Mouse (Mus musculus) A20 (cell line): ENCODE data around the gene Runx3.
"Not testable (repeated sequence)": the region's sequence is repeated elsewhere in the genome, so short reads cannot be mapped to it uniquely, and the experiment has no call there.

Experiments
- DNase-seq: peaks from one replicate; pipeline ENCODE4 v3.0.0-alpha.2; 2011; ENCODE audit warnings: low read depth, low spot score

Gene Runx3

DNA sequence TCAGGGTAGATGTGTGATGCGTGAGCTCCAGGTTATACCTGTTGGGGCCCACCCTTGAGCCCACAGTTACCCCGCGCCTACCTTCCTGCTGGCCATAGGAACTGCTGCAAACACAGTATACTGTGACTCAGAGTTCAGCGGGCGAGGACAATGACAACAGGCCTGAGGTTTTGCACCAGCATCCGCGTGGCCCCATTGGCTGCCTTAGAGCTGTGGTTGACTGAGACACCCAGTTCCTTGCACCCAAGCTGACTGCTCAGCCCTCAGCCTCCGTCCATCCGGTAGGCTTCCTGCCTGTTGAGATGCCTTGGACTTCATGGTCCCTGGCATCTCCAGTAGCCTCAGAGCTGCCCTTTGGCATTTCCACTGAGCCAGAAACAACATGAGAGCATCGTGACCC, 48.6 kb downstream of the Runx3 start:
- DNase-seq: no peak

DNA sequence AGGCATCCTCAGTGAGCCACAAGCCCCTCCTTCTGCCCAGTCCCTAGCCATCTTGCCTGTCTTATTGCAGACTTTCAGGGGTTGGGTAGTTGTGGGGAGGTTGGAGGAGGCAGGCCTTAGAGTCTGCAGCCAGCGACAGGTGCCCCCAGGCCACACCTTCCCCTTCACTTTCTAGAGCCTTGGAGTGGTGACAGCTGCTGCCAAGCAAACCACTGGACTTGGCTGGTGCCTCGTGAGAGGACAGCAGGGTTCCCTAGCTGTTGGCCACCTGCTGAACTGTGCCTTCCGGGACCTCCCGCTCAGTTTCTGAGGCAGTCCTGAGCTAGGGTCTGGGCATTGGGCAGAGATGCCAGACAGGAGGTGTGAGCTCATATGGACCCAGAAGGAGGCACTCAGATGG, 49.0 kb downstream of the Runx3 start:
- DNase-seq: no peak

DNA sequence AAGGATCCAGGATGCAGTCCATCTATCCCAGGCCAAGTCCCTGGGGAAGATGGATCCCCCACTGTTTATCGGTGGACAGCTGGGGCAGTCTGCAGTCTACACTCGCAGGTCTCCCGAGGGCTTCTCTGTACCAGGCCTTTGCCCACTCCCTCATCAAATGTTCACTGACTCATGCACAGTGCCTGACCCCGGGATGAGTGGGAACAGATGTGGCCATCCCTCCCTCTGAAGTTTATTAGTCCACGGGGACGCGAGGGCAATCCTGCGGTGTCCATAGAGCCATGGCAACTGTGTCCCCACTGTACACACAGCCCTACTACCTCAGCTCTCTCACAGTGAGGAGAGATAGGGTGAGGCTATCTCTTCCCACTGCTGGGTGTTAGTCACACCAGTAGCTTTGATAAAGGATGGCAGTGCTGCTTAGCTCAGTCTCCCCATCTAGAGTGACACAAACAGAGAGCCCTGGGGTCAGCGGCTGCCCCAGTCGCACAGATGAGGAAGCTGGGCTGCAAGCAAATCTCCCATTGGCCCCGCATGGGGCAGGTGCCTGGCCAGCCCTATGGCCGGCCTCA, 50.9 kb downstream of the Runx3 start:
- no peak for DNase-seq

DNA sequence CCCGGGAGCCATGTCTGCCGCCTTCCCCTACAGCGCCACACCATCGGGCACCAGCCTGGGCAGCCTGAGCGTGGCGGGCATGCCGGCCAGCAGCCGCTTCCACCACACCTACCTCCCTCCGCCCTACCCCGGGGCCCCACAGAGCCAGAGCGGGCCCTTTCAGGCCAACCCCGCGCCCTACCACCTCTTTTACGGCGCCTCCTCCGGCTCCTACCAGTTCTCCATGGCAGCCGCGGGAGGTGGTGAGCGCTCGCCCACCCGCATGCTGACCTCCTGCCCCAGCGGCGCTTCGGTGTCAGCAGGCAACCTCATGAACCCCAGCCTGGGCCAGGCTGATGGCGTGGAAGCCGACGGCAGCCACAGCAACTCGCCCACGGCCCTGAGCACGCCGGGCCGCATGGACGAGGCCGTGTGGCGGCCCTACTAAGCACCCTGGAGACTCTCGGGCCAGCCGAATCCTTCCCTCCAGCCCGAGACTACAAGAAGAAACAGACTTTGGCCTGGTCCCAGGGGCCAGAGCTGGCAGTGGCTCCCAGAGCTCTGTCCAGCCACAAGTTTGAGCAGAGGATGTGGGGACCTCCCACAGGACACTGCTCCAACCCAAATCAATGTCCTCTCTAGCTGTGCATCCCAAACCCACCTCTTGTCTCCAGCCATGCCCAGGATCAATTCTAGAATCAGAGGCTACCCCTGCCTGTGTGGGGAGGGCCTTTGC, 55.1 kb downstream of the Runx3 start:
- DNase-seq: no peak

DNA sequence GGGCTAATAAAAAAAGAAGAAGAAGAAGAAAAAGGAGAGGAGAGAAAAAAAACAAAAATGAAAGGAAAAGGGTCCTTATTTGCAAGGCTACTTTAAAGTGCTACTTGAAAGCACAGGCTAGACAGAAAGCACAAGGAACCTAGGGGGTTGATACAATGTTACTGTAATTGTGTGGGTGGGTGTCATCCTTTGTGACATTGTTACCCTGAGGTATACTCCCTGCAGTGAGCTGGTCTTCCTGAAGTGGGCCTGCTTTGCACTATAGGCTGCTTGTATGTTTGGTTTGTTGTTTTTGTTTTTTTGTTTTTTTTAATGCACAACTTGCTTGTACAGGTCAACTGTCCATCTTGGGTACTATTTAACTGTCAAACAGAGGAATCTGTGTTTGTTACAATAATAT, 57.1 kb downstream of the Runx3 start:
- DNase-seq: no peak

DNA sequence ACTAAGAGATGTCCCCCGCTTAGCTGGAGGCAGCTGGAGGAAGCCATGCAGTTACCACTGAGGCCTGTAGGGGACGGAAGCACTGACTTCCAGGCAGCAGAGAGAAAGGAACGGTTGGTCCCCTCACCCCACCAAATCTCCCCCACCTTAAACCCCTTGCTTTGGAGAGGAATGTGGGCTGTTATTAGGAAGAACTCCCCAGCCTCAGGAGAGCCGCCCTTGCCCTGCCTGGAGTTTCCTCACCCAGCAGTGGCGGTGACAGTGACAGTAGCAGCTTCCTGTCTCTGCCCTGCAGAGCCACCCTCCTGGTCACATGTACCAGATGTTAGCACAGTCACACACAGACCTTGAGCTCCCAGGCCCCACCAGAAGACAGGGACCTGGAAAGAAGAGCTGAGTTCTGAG, 58.6 kb downstream of the Runx3 start:
- DNase-seq: no peak

DNA sequence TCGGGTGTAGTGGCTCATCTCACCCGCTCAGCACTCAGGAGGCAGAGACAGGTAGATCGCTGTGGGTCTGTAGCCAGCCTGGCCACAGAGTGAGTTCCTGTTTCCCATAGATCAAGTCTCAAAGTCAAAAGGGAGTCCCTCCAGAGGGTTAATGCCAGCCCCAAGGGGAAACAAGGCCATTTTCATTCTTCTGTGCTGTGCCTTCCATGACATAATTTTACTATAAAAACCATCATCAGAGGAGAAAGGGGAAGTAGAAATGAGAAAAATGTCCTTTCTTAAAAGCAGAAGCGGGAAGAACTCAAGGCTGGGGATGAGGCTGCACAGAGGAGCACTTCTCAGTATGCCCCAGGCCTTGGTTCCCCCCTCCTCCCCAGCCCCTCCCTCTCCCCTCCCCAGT, 61.4 kb downstream of the Runx3 start:
- peak; percentile 72 for DNase-seq

DNA sequence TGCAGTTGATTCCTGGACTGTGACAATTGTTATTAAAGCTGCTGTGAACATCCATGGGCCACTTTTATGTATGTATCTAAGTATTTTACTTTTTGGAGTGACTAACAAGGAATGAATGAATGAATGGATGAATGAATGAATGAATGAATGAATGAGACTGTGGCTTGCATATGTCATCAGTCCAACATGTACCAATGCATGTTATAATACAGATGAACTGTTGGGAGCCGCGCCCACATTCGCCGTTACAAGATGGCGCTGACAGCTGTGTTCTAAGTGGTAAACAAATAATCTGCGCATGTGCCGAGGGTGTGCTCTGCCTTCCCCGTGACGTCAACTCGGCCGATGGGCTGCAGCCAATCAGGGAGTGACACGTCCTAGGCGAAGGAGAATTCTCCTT, 63.8 kb downstream of the Runx3 start:
- DNase-seq: not testable (repeated sequence)

DNA sequence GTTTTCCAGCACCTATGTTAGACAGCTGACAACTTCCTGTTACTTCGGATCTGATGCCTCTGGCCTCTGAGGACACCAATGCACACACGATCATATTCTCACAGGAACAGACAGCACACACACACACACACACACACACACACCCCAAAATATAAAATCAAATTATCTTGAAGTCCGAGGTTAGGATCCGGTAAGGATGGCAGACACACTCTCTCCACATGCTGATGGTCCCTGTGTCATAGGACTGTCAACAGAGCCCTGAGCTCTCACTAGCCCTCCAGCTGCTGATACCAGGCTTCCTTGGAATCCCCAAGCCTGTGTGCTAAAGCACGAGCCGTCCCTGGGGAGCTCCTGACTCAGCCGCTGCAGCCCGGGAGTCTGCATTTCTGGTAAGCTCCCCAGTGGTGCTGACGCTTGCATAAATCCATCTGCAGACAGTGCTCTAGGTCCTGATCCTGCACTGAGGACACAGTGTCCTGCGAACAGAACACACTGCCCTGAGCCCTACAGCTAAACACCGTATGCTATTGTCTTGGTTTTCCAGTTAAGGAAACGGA, 69.1 kb downstream of the Runx3 start:
- DNase-seq: no peak

DNA sequence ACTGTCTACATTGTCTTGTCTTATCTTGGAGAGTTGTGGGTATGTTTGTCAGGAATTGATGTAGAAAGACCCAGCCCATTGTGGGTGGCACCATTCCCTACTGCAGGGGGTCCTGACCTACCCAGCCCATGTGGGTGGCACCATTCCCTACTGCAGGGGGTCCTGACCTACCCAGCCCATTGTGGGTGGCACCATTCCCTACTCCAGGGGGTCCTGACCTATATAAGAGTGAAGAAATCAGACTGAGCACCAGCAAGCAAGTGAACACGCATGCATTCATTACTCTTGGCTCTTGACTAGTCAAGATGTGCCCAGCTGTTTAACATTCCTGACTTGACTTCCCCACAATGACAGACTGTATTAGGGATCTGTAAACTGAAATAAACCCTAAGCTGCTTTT, 69.9 kb downstream of the Runx3 start:
- no peak for DNase-seq

DNA sequence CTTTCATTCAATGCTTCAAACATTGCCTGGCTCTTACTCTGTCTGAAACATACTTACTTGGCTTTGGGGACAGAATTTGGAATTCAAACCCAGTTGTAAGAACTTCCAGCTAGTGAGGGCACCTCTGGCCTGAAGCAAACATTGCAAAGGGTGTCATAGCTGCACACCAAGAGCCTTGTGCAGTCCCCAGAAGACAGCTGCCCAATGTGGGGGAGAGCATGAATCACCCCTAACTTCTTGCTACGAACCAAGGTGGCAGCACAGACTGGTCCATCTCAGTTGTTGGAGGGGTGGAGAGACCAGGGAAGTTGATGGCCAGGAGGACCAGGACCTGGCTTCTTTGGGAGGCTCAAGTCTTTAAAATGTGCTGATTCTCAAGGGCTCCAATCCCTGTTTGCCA, 70.7 kb downstream of the Runx3 start:
- no peak for DNase-seq

DNA sequence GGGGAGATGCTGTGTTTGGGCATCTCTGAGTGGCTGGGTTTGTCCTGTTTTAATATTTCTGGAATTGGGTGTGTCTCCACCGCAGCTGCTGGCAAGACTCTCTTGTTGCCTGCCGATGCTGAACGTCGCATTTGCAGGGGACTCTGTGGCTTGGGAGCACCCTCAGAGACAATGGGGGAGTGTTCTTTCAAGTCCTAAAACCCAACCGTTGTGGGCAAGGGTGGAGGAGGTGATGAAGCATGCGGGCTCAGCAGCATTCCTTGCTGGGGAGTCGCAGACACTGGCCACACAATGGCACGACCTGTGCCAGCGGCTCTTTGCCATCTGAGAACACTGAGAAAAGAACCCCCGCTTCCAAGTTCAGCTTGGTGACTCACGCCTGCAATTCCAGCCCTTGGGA, 71.2 kb downstream of the Runx3 start:
- no peak for DNase-seq

DNA sequence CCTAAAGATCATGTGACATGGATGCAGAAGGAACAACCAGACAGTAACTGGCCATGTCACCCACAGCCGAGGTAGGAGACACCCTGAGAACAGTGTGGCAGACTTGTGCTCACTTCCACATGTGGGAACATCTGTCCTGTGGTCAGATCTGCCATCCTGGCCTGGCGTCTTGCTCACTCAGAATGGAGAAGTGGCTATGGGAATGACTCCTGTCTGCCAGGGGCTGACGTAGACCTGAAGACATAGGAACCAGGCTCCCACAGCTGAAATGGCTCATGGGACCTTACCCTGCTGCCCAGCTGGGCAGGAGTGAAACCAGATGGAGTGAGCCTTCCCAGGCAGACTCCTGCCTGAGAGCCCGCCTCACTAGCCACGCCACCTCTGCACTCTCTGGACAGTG, 72.4 kb downstream of the Runx3 start:
- DNase-seq: no peak

DNA sequence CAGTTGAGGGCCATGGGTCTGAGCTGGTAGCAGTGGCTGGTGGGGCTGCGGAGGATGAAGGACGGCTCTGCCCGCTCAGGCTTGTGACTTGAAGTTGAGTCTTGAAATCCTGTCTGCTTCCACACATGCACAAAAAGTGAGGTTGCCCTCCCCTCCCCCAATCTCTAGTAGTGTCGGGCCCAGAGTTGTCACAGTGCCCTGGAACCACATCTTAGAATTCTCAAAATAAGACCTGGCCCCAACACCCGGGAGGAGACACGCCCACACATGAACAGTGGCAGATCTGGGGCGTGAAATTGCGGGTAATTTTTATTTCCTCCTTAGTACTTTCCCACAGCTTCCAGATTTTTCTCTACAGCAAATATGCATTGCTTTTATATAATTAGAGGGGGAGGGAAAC, 77.4 kb downstream of the Runx3 start:
- DNase-seq: no peak

DNA sequence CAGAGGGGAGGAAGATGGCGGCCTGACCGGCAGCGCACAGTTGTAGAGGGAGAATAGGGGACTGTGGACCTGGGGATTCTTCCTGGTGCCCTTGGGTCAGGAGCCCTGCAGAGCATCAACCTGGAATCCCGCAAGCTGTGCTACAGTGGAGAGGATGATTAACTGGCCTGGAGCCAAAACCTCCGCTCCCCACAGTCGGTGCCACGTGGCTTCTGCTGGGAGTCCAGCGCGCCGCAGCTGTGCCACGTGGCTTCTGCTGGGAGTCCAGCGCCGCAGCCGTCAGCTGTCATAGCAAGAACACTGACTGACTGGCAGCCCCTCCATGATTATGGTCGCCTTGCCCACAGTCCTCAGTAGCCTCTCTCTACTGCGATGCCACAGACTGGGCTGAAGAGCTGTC, 81.3 kb downstream of the Runx3 start:
- no peak for DNase-seq

DNA sequence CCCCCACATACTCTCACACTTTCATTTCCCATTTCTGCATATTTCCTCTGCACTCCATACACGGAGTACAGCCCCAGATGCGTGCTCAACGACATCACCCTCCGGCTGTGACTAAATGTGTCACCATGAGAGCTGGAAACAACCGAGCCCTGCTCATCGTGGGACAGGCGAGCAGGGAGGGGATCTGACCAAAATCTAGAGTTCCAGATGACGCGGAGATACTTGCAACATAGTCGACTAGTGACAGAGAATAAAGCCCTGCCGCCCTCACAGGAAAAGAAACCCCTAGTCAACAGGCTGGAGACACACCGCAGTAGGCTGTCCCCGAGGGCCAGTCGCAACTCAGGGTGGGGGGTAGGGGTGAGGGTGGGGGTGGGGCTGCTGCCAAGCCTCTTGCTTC, 82.8 kb downstream of the Runx3 start:
- peak; percentile 92 for DNase-seq

DNA sequence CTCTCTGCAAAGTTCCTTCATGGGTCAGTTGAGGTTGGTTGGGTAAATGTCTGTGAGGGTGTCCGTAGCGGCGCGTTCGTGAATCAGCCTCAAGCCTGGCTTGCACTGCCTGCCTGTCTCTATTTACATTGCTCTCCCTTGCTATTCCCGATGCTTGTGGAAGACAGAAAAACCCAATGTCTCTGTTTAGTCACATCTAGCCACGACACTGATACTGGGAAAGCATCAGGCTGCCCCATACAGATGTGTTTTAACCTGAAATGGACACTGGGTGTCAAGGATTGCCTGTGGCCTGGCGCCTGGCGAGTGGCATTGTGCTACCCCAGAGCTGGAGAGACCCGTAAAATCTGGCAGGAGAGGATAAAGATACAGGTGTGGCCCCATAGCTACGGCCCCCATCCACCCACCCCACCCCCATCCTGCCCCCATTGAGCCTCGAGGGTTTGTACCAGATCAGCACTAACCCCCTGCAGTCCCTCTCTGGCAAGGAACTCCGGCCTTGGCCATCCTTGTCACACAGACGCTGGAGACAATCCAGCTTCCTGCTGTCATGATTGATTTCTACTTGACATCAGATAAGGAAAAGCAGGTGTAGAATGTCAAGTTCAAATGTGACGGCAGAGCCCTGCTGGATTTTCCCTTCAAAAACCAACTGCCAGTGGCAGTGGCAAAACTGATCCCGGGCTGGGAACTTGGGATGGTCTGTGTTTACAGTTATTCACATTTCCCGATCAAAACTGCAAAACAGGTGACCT, 83.5 kb downstream of the Runx3 start:
- DNase-seq: no peak

DNA sequence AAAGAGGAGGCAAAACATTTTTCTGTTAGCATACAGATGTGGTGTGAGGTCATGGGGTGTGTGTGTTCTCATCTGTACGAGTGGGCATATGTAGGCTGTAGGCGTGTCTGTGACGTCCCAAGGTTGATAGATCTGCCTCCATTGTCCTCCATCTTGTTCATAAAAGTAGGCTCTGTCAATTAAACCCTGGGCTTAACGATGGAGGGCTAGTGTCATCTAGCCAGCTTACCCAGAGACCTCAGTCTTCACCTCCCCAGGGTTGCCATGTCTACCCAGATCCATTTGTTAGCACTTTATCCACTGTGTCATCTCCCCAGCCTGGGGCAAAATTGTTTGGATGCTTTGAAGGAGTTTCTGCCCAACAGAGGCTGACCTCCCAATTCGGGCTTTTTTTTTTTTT, 84.2 kb downstream of the Runx3 start:
- DNase-seq: no peak

DNA sequence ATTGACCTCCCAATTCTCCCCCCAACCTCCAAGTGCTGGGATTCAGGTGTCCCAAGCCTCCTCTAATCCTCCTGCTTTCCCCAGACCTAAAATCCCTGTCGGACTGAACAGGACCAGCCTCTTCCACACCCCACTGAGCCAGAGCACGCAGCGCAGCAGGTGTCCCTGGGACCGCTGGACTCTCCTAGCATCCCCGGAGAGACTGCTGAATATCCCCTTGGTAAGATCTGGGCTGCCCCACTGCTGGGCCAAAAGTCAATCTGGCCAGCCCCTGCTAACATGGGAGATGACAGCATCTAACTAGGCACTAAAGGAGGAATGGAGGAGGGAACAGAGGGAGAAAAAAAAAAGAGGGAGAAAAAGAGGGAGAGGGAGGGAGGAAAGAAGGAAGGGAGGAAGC, 84.8 kb downstream of the Runx3 start:
- DNase-seq: no peak

DNA sequence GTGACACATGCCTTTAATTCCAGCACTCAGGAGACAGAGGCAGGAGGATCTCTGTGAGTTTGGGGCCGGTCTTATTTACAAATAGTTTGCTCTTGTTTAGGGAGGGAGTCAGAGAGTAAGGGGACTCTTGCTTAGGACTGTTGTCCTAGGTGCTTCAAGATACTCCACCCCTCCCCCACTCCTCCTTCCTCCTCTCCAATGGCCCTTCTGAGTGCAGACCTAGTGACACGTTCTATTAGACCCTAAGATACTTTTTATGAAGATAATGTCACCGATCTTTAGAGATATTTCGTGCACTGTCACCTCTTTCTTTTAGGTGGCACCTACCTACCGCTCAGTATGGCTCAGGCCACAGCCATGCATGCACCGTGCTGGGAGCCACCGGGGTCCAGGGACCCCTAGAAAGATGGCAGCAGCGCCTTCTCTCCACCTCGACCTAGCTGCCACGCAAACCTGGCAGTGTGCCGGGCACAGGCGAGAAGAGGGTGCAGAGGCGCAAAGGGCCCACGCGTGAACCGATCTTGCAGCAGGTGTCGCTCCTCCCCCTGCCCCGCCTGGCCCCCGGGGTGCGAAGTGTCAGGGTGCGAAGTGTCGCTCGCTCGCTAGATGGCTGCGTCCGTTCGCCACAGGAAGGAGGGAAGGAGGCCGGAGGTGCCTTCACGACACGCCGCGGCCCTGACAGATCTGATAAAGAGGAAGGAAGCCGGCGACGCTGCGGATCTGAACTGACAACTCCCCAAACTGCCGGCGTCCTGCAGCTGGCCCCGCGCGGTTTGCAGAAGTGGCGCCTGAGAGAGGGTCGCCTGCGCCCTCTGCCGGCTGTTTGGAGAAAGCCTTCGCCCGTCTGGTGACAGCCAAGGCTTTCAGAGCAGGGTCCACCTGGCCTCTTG, 85.5 kb downstream of the Runx3 start:
- peak; percentile 97 for DNase-seq

DNA sequence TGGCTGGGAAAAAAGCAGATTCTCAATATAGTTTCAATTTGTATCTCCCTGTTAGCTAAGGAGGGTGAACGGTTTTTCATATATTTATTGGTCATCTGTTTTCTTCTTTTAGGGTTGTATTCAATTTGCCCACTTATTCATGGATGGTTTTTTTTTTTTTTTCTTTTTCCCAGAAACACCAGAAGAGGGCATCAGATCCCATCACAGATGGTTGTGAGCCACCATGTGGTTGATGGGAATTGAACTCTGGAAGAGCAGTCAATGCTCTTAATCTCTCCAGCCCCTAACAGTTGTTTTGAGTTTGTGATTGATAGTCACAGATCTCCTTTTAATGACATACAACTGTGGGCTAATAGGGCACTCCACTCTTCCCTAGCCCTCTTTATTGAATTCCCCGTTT, 89.4 kb downstream of the Runx3 start:
- no peak for DNase-seq

DNA sequence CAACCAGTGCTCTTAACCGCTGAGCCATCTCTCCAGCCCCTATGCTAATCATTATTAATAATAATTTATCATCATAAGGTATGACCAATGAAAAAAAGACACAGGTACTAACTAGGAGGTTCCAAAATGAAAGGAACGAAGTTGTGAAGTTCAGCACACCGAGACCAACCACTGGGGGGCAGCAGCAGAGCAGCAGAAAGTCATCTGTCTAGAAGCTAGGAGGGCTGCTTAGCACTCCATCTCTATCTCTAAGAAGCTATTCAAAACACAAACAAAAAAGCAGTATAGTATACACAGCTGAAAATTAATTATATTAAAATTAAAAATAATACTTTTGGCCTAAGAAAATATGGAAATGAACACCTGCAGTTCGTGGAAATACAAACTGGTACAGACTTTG, 99.2 kb downstream of the Runx3 start:
- DNase-seq: peak; percentile 76
